Mouse (Mus musculus) heart, postnatal 0 days (tissue): ENCODE data around the gene Pou2f2. TPM values are rescaled to one million over a fixed set of nuclear protein-coding genes. Genes with fewer than 3 reads are reported as not detected.

Experiments
- ATAC-seq: fragments of 200-750 bp; cut with Nextera tagmentation; 2 replicates; pipeline ENCODE4 v1.8.0; 2017; ENCODE audit warnings: low read depth, moderate number of reproducible peaks, moderate library complexity; ENCODE audit not compliant: insufficient read depth
- DNase-seq: peaks from one replicate; pipeline ENCODE4 v3.0.0-alpha.2; 2016; ENCODE audit warnings: low spot score
- H3K27ac ChIP-seq: fragments of 300-500 bp; sonication (generic); 2 replicates; pipeline ENCODE4 v1.5.1; 2014; ENCODE audit warnings: low read depth, mild to moderate bottlenecking
- H3K27me3 ChIP-seq: fragments of 300-500 bp; sonication (generic); 2 replicates; pipeline ENCODE4 v1.6.1; 2014; ENCODE audit warnings: low read length, mixed read lengths; ENCODE audit not compliant: control insufficient read depth, insufficient read depth
- H3K36me3 ChIP-seq: fragments of 300-500 bp; sonication (generic); replicated peaks from 2 replicates; pipeline ENCODE4 v1.6.1; 2014; ENCODE audit warnings: low read length, mixed read lengths; ENCODE audit not compliant: control insufficient read depth, insufficient read depth
- H3K4me1 ChIP-seq: fragments of 300-500 bp; sonication (generic); 2 replicates; pipeline ENCODE4 v1.6.1; 2014; ENCODE audit warnings: antibody characterized with exemption; ENCODE audit not compliant: control insufficient read depth, insufficient read depth
- H3K4me2 ChIP-seq: fragments of 300-500 bp; sonication (generic); 2 replicates; pipeline ENCODE4 v1.6.1; 2014; ENCODE audit warnings: low read depth, mild to moderate bottlenecking, low read length, moderate library complexity
- H3K4me3 ChIP-seq: fragments of 300-500 bp; sonication (generic); 2 replicates; pipeline ENCODE4 v1.5.1; 2014; ENCODE audit warnings: low read depth, low read length
- H3K9ac ChIP-seq: fragments of 300-500 bp; sonication (generic); replicated peaks from 2 replicates; pipeline ENCODE4 v1.6.1; 2014; ENCODE audit warnings: low read depth, low read length, mixed read lengths
- H3K9me3 ChIP-seq: fragments of 300-500 bp; sonication (generic); replicated peaks from 2 replicates; pipeline ENCODE4 v1.6.1; 2016; ENCODE audit warnings: low read length; ENCODE audit not compliant: control insufficient read depth
- CTCF ChIP-seq: IDR thresholded peaks from 2 replicates; pipeline ENCODE4 v1.5.1; 2016; ENCODE audit warnings: antibody characterized with exemption, control low read depth, low read depth
- EP300 ChIP-seq: IDR thresholded peaks from 2 replicates; pipeline ENCODE4 v1.6.1; 2016; ENCODE audit warnings: antibody characterized with exemption, low read depth
- WGBS: fragments of 180-500 bp; shearing (Covaris S2); extraction: QIAGEN DNeasy Blood & Tissue Kit; methylation state at CpG from one replicate; pipeline ENCODE4 v1.1.7; 2014; 5-methylcytosine and 5-hydroxymethylcytosine counted together
- polyA plus RNA-seq: library from polyadenylated mRNA; unstranded; fragments of >200 nt; fragmentation: Nextera tagmentation; extraction: Ambion mirVana; gene quantifications from 2 replicates; pipeline ENCODE4 v1.2.1, GENCODE M21; 2015
- total RNA-seq: library from RNA; depleted of rRNA; stranded (reverse); fragments of >200 nt; gene quantifications from 2 replicates; pipeline ENCODE4 v1.2.3, GENCODE M21; 2014; ENCODE audit warnings: low replicate concordance

Gene Pou2f2
- total and polyA plus RNA-seq, 2 experiments from 2014 or later, result under 0.01 to 0.25 TPM

GRCm38 (mm10) chr7:25166106-25166505, 13.4 kb downstream of the Pou2f2 start:
- no peak for TF ChIP-seq CTCF
- TF ChIP-seq EP300, result no peak
- no peak overlapping the region for H3K9ac ChIP-seq
- H3K9me3 ChIP-seq, result no peaks in the 10 kb centered on the region
- H3K4me2 ChIP-seq, result no peak overlapping the region
- no peaks in the 10 kb centered on the region for H3K36me3 ChIP-seq
- no peak overlapping the region for H3K4me3 ChIP-seq
- DNase-seq, result no peak
- no peak for ATAC-seq
- WGBS, result 73% methylated on average over 5 of the region's 5 CpGs
- peaks cover 5% of the 10 kb centered on the region; the same call in 1 of the 2 replicates for H3K27me3 ChIP-seq
- H3K27ac ChIP-seq, result no peak overlapping the region
- H3K4me1 ChIP-seq, result no peaks in the 10 kb centered on the region

GRCm38 (mm10) chr7:25156158-25156648, 23.3 kb downstream of the Pou2f2 start:
- 6% methylated on average over 14 of the region's 14 CpGs for WGBS
- H3K4me2 ChIP-seq, result no peak overlapping the region

GRCm38 (mm10) chr7:25155469-25156157, 23.9 kb downstream of the Pou2f2 start:
- DNase-seq, result no peak
- WGBS, result 12% methylated on average over 17 of the region's 17 CpGs
- H3K36me3 ChIP-seq, result no peaks in the 10 kb centered on the region
- no peak for TF ChIP-seq CTCF
- TF ChIP-seq EP300, result no peak
- no peak overlapping the region for H3K9ac ChIP-seq
- H3K27me3 ChIP-seq, result peaks cover 41% of the 10 kb centered on the region
- no peak overlapping the region for H3K4me3 ChIP-seq
- no peak for ATAC-seq
- no peak overlapping the region for H3K4me2 ChIP-seq
- no peaks in the 10 kb centered on the region for H3K9me3 ChIP-seq
- H3K4me1 ChIP-seq, result no peaks in the 10 kb centered on the region
- H3K27ac ChIP-seq, result no peak overlapping the region

More at GRCm38 (mm10) chr7:25156158-25156648, 23.3 kb downstream of the Pou2f2 start:
- DNase-seq (no peak), ATAC-seq (no peak)
- no peak overlapping the region for H3K9ac ChIP-seq
- H3K9me3 ChIP-seq, result no peaks in the 10 kb centered on the region
- H3K36me3 ChIP-seq, result no peaks in the 10 kb centered on the region
- H3K4me3 ChIP-seq, result no peak overlapping the region
- H3K4me1 ChIP-seq, result no peaks in the 10 kb centered on the region
- H3K27ac ChIP-seq, result no peak overlapping the region
- TF ChIP-seq EP300 (no peak), CTCF (no peak)
- peaks cover 36% of the 10 kb centered on the region for H3K27me3 ChIP-seq

- Histone ChIP-seq H3K9ac (no peak overlapping the region), H3K9me3 (no peaks in the 10 kb centered on the region), H3K4me3 (no peak overlapping the region), H3K36me3 (no peaks in the 10 kb centered on the region), H3K27me3 (peaks cover 51% of the 10 kb centered on the region), H3K4me1 (no peaks in the 10 kb centered on the region), H3K4me2 (no peak overlapping the region), H3K27ac (no peak overlapping the region)
- TF ChIP-seq CTCF, result no peak
- no peak for TF ChIP-seq EP300
- 55% methylated on average over 4 of the region's 4 CpGs for WGBS
- no peak for ATAC-seq
- no peak for DNase-seq
Measured at GRCm38 (mm10) chr7:25154648-25155047, 24.9 kb downstream of the Pou2f2 start.

- Histone ChIP-seq H3K4me1 (no peaks in the 10 kb centered on the region), H3K27me3 (peaks cover 58% of the 10 kb centered on the region), H3K4me2 (no peak overlapping the region), H3K9me3 (no peaks in the 10 kb centered on the region), H3K36me3 (no peaks in the 10 kb centered on the region), H3K9ac (no peak overlapping the region), H3K4me3 (no peak overlapping the region), H3K27ac (no peak overlapping the region)
- ATAC-seq, result no peak
- TF ChIP-seq CTCF (no peak), EP300 (no peak)
- 40% methylated on average over 7 of the region's 7 CpGs for WGBS
- no peak for DNase-seq
Measured at GRCm38 (mm10) chr7:25153841-25154240, 25.7 kb downstream of the Pou2f2 start.
